Mouse (Mus musculus) forebrain, embryonic 14.5 days (tissue): ENCODE measurements around the gene Epc2. TPM values are rescaled to one million over a fixed set of nuclear protein-coding genes. Genes with fewer than 3 reads are reported as not detected.
A peak's percentile ranks its signal among the peaks of the same experiment; 100 is the strongest.

Experiments used
- ATAC-seq: fragments of 200-750 bp; cut with Nextera tagmentation; 2 replicates; pipeline ENCODE4 v1.8.0; 2017; ENCODE audit warnings: mild to moderate bottlenecking, moderate library complexity
- DNase-seq: peaks from one replicate; pipeline ENCODE4 v3.0.0-alpha.2; 2015; ENCODE audit warnings: low spot score
- H3K27ac ChIP-seq: fragments of 300-500 bp; sonication (generic); 2 replicates; pipeline ENCODE4 v1.5.1; 2014; ENCODE audit warnings: low read depth, mild to moderate bottlenecking, control low read depth, low read length, moderate library complexity
- H3K27me3 ChIP-seq: fragments of 300-500 bp; sonication (generic); replicated peaks from 2 replicates; pipeline ENCODE4 v1.6.1; 2014; ENCODE audit warnings: low read length, control low read depth, mixed read lengths; ENCODE audit not compliant: control insufficient read depth, insufficient read depth
- H3K36me3 ChIP-seq: fragments of 300-500 bp; sonication (generic); 2 replicates; pipeline ENCODE4 v1.6.1; 2014; ENCODE audit warnings: low read length, control low read depth; ENCODE audit not compliant: control insufficient read depth, insufficient read depth
- H3K4me1 ChIP-seq: fragments of 300-500 bp; sonication (generic); 2 replicates; pipeline ENCODE4 v1.6.1; 2014; ENCODE audit warnings: antibody characterized with exemption, low read length, control low read depth; ENCODE audit not compliant: control insufficient read depth, insufficient read depth
- H3K4me2 ChIP-seq: fragments of 300-500 bp; sonication (generic); 2 replicates; pipeline ENCODE4 v1.6.1; 2014; ENCODE audit warnings: mild to moderate bottlenecking, control low read depth, low read length
- H3K4me3 ChIP-seq: fragments of 300-500 bp; sonication (generic); 2 replicates; pipeline ENCODE4 v1.5.1; 2014; ENCODE audit warnings: low read depth, low read length, control low read depth
- H3K9ac ChIP-seq: fragments of 300-500 bp; sonication (generic); 2 replicates; pipeline ENCODE4 v1.6.1; 2014; ENCODE audit warnings: mild to moderate bottlenecking, low read length, control low read depth, moderate library complexity
- H3K9me3 ChIP-seq: fragments of 300-500 bp; sonication (generic); replicated peaks from 2 replicates; pipeline ENCODE4 v1.6.1; 2016; ENCODE audit warnings: low read length, control low read depth, mixed read lengths; ENCODE audit not compliant: control insufficient read depth
- WGBS: fragments of 180-500 bp; shearing (Covaris S2); extraction: QIAGEN DNeasy Blood & Tissue Kit; methylation state at CpG from one replicate; pipeline ENCODE4 v1.1.7; 2014; 5-methylcytosine and 5-hydroxymethylcytosine counted together
- polyA plus RNA-seq: library from polyadenylated mRNA; unstranded; fragments of >200 nt; fragmentation: Nextera tagmentation; extraction: Ambion mirVana; gene quantifications from 2 replicates; pipeline ENCODE4 v1.2.1, GENCODE M21; 2014

Epc2 gene
- polyA plus RNA-seq, 1 experiment from 2014 or later = 20.7 TPM

DNA sequence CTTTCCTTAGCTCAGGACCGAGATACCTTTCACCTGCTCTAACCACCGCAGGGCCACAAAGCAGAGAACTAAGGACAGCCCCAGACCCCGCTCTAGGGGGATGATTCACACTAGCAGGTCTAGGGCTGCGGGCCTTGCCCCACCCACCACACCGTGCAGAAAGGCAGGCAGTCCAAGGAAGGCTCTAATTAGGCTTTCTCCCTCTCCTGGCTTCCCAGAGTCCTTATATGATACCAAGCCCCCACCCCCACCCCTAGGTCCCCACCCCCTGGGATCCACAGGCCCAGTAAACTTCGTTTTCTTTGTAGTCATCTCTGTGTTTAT, 119.5 kb downstream of the Epc2 start:
- no peak for DNase-seq
- Histone ChIP-seq H3K4me1 (peaks cover 35% of the 10 kb centered on the region), H3K4me3 (no peak overlapping the region), H3K27ac (peak overlapping the region; percentile 82), H3K9ac (no peak overlapping the region), H3K36me3 (no peaks in the 10 kb centered on the region), H3K27me3 (no peaks in the 10 kb centered on the region), H3K9me3 (no peaks in the 10 kb centered on the region), H3K4me2 (peak overlapping the region; percentile 26)
- WGBS = 35% methylated on average over 6 of the region's 6 CpGs
- peak; percentile 52 for ATAC-seq

DNA sequence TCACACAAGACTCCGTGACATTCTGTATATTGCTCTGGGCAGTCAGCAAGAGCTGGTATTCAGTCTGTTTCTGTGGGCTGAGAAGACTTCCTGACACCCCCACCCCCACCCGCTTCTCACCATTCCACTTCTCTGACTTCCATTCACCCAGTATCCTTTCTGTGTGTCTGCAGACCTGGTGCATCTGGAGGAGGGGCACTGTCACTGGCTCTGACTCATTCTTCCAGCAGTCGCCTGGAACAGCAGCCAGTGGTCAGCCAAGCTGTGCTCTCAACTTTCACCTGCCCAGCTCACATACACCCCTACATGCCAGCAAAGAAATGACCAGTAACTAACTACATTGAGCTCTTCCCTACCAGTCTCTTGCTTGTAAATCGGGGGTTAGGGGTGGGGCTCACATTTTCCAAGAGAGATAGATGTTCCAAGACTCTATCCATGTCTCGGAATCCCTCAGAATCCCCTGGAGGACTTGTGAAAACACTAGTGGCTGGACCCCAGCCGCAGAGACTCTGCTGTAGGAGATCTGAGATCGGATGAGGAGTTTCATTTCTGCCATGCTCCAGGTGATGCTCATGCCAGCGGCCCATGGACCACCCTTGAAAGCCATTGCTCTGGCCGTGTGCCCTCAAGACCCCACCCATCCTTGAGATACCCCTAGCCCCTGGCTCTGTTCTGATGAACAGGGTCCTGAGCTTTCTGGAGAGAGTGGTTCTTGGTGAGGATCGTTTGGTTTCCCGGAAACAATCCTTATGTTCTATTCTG, 120.1 kb downstream of the Epc2 start:
- 66% methylated on average over 11 of the region's 11 CpGs for WGBS
- Histone ChIP-seq H3K4me2 (peak overlapping the region; percentile 43), H3K9me3 (no peaks in the 10 kb centered on the region), H3K36me3 (no peaks in the 10 kb centered on the region), H3K4me3 (no peak overlapping the region), H3K27ac (peak overlapping the region; percentile 63; the same call in 1 of the 2 replicates), H3K4me1 (peaks cover 35% of the 10 kb centered on the region), H3K9ac (peak overlapping the region; percentile 29; the same call in 1 of the 2 replicates), H3K27me3 (no peaks in the 10 kb centered on the region)
- DNase-seq (no peak), ATAC-seq (no peak)

GRCm38 (mm10) chr2:49572111-49572642, 120.9 kb downstream of the Epc2 start:
- H3K4me3 ChIP-seq = no peak overlapping the region; the same call in 1 of the 2 replicates
- H3K9ac ChIP-seq = peak overlapping the region; percentile 45; the same call in 1 of the 2 replicates
- WGBS = 19% methylated on average over 12 of the region's 12 CpGs

GRCm38 (mm10) chr2:49572684-49573083, 121.4 kb downstream of the Epc2 start:
- H3K27ac ChIP-seq = peak overlapping the region; percentile 63; the same call in 1 of the 2 replicates
- no peaks in the 10 kb centered on the region for H3K36me3 ChIP-seq
- ATAC-seq (no peak), DNase-seq (no peak)
- peak overlapping the region; percentile 45; the same call in 1 of the 2 replicates for H3K9ac ChIP-seq
- H3K9me3 ChIP-seq = no peaks in the 10 kb centered on the region
- no peaks in the 10 kb centered on the region for H3K27me3 ChIP-seq
- peaks cover 35% of the 10 kb centered on the region for H3K4me1 ChIP-seq
- no peak overlapping the region for H3K4me3 ChIP-seq
- H3K4me2 ChIP-seq = peak overlapping the region; percentile 43
- 54% methylated on average over 9 of the region's 9 CpGs for WGBS

More at GRCm38 (mm10) chr2:49572111-49572642, 120.9 kb downstream of the Epc2 start:
- ATAC-seq = peak; percentile 46
- DNase-seq = peak; percentile 85
- no peaks in the 10 kb centered on the region for H3K9me3 ChIP-seq
- peaks cover 35% of the 10 kb centered on the region for H3K4me1 ChIP-seq
- H3K27ac ChIP-seq = peak overlapping the region; percentile 63; the same call in 1 of the 2 replicates
- peak overlapping the region; percentile 43 for H3K4me2 ChIP-seq
- no peaks in the 10 kb centered on the region for H3K27me3 ChIP-seq
- no peaks in the 10 kb centered on the region for H3K36me3 ChIP-seq

- no peaks in the 10 kb centered on the region for H3K27me3 ChIP-seq
- WGBS = 94% methylated on average over 3 of the region's 3 CpGs
- H3K4me2 ChIP-seq = no peak overlapping the region
- H3K27ac ChIP-seq = no peak overlapping the region
- no peak for ATAC-seq
- H3K9ac ChIP-seq = no peak overlapping the region
- H3K4me1 ChIP-seq = peaks cover 35% of the 10 kb centered on the region
- H3K36me3 ChIP-seq = no peaks in the 10 kb centered on the region
- no peaks in the 10 kb centered on the region for H3K9me3 ChIP-seq
- no peak for DNase-seq
- no peak overlapping the region for H3K4me3 ChIP-seq
Measured at GRCm38 (mm10) chr2:49573282-49573681, 122.0 kb downstream of the Epc2 start.

- H3K9ac ChIP-seq = no peak overlapping the region
- ATAC-seq (no peak), DNase-seq (no peak)
- H3K4me3 ChIP-seq = no peak overlapping the region
- H3K9me3 ChIP-seq = no peaks in the 10 kb centered on the region
- no peaks in the 10 kb centered on the region for H3K36me3 ChIP-seq
- no peaks in the 10 kb centered on the region for H3K27me3 ChIP-seq
- H3K27ac ChIP-seq = no peak overlapping the region
- no peak overlapping the region for H3K4me2 ChIP-seq
- WGBS = 88% methylated on average over 3 of the region's 3 CpGs
- H3K4me1 ChIP-seq = no peaks in the 10 kb centered on the region
Measured at GRCm38 (mm10) chr2:49580585-49580984, 129.3 kb downstream of the Epc2 start.

DNA sequence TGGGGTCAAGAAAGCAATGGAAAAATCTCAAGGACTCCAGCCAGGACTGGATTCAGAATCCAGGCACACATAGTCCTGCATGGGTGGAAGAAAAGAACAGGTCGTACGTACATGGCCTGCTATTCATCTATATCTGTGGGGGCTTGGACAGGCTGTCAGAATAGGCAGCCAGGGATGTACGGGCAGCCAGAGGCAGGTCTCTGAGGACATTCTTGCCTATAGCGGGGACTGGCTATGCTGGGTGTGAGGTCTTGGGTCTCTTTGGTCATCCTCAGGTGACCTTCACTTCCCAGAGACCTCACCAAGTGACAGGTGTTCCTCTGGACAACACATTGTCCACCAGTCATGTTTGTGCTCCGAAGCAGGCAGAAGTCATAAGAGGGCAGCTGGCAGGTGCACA, 131.3 kb downstream of the Epc2 start:
- Histone ChIP-seq H3K27me3 (no peaks in the 10 kb centered on the region), H3K4me3 (no peak overlapping the region), H3K9ac (no peak overlapping the region), H3K4me1 (no peaks in the 10 kb centered on the region), H3K27ac (no peak overlapping the region), H3K4me2 (no peak overlapping the region), H3K9me3 (no peaks in the 10 kb centered on the region), H3K36me3 (no peaks in the 10 kb centered on the region)
- WGBS = 89% methylated on average over 5 of the region's 5 CpGs
- no peak for DNase-seq
- no peak for ATAC-seq

GRCm38 (mm10) chr2:49583311-49583710, 132.0 kb downstream of the Epc2 start:
- Histone ChIP-seq H3K27me3 (no peaks in the 10 kb centered on the region), H3K4me3 (no peak overlapping the region), H3K4me1 (no peaks in the 10 kb centered on the region), H3K4me2 (no peak overlapping the region), H3K9ac (no peak overlapping the region), H3K9me3 (no peaks in the 10 kb centered on the region), H3K27ac (no peak overlapping the region), H3K36me3 (no peaks in the 10 kb centered on the region)
- DNase-seq (no peak), ATAC-seq (no peak)
- WGBS = 100% methylated on average over 2 of the region's 2 CpGs

DNA sequence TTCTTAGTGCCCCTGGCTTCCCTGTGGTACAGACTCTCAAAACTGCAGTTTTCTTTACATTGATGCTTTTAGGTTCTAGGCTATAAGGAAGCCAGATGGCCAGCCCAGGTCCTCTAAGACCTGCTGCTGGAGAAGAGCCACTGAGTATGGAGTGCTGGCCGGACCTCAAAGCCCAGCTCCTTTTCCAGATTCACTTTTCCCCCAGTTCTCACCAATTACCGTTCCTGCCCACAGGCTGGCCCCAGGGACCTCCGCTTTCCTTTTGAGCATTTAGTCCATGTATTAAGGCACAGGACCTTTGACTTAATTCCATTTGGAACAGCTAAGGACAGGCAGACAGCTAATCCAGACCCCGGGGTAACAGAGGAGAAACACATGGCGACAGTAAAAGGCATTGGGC, 139.2 kb downstream of the Epc2 start:
- ATAC-seq (no peak), DNase-seq (no peak)
- Histone ChIP-seq H3K27ac (no peak overlapping the region), H3K36me3 (no peaks in the 10 kb centered on the region), H3K4me2 (no peak overlapping the region), H3K4me3 (no peak overlapping the region), H3K9ac (no peak overlapping the region), H3K27me3 (no peaks in the 10 kb centered on the region), H3K9me3 (no peaks in the 10 kb centered on the region), H3K4me1 (no peaks in the 10 kb centered on the region)
- WGBS = 88% methylated on average over 5 of the region's 5 CpGs
